Mouse (Mus musculus) splenic B cell, adult 2 months (primary cell): ENCODE results near the gene Men1.
"Not testable (repeated sequence)": the region's sequence is repeated elsewhere in the genome, so short reads cannot be mapped to it uniquely, and the experiment has no call there.

ENCODE experiments used
- DNase-seq: peaks from one replicate; pipeline ENCODE4 v3.0.0-alpha.2; 2011; ENCODE audit warnings: low read depth, low spot score
- H3K27me3 ChIP-seq: 2 replicates; pipeline ENCODE4 v1.6.1; 2012; ENCODE audit warnings: mild to moderate bottlenecking, low read length, moderate library complexity, mixed read lengths; ENCODE audit not compliant: control insufficient read depth, poor library complexity, insufficient read depth, severe bottlenecking
- H3K36me3 ChIP-seq: 2 replicates; pipeline ENCODE4 v1.6.1; 2012; ENCODE audit warnings: mild to moderate bottlenecking, low read length, moderate library complexity, mixed read lengths; ENCODE audit not compliant: control insufficient read depth, poor library complexity, insufficient read depth, severe bottlenecking

Men1 gene

GRCm38 (mm10) chr19:6299450-6300267 is 35.1 kb upstream of the Men1 start:
- DNase-seq, result peak; percentile 42
- Histone ChIP-seq H3K27me3 (no peaks in the 10 kb centered on the region), H3K36me3 (peaks cover 15% of the 10 kb centered on the region)

- Histone ChIP-seq H3K27me3 (no peaks in the 10 kb centered on the region), H3K36me3 (peaks cover 8% of the 10 kb centered on the region)
- DNase-seq, result no peak
Observed at GRCm38 (mm10) chr19:6300402-6300841, 34.4 kb upstream of the Men1 start.

GRCm38 (mm10) chr19:6302114-6302513 is 32.7 kb upstream of the Men1 start:
- peaks cover 6% of the 10 kb centered on the region for H3K36me3 ChIP-seq
- DNase-seq, result no peak
- H3K27me3 ChIP-seq, result no peaks in the 10 kb centered on the region

GRCm38 (mm10) chr19:6302522-6302921 is 32.3 kb upstream of the Men1 start:
- Histone ChIP-seq H3K27me3 (no peaks in the 10 kb centered on the region), H3K36me3 (peaks cover 6% of the 10 kb centered on the region)

GRCm38 (mm10) chr19:6303831-6304230 is 30.9 kb upstream of the Men1 start:
- DNase-seq, result no peak
- no peaks in the 10 kb centered on the region for H3K27me3 ChIP-seq
- peaks cover under 1% of the 10 kb centered on the region for H3K36me3 ChIP-seq

More at GRCm38 (mm10) chr19:6302522-6302921, 32.3 kb upstream of the Men1 start:
- DNase-seq, result no peak

- peak; percentile 94 for DNase-seq
Observed at GRCm38 (mm10) chr19:6304787-6305516, 29.8 kb upstream of the Men1 start.

GRCm38 (mm10) chr19:6305517-6306115 is 29.2 kb upstream of the Men1 start:
- no peaks in the 10 kb centered on the region; the same call in 1 of the 2 replicates for H3K36me3 ChIP-seq
- H3K27me3 ChIP-seq, result no peaks in the 10 kb centered on the region
- DNase-seq, result no peak

More at GRCm38 (mm10) chr19:6304787-6305516, 29.8 kb upstream of the Men1 start:
- Histone ChIP-seq H3K36me3 (no peaks in the 10 kb centered on the region; the same call in 1 of the 2 replicates), H3K27me3 (no peaks in the 10 kb centered on the region)

GRCm38 (mm10) chr19:6306137-6306551 is 28.6 kb upstream of the Men1 start, which contains the start of gene Cdc42bpg:
TSS of gene Cdc42bpg (plus strand) at chr19:6306456.
- Histone ChIP-seq H3K36me3 (no peaks in the 10 kb centered on the region), H3K27me3 (no peaks in the 10 kb centered on the region)
- peak; percentile 88 for DNase-seq

- no peaks in the 10 kb centered on the region for H3K36me3 ChIP-seq
- H3K27me3 ChIP-seq, result no peaks in the 10 kb centered on the region
- peak; percentile 87 for DNase-seq
Observed at GRCm38 (mm10) chr19:6306586-6306985, 28.2 kb upstream of the Men1 start.

GRCm38 (mm10) chr19:6307733-6308531 is 26.8 kb upstream of the Men1 start:
- Histone ChIP-seq H3K27me3 (no peaks in the 10 kb centered on the region), H3K36me3 (no peaks in the 10 kb centered on the region)
- no peak for DNase-seq

- DNase-seq, result no peak
- H3K27me3 ChIP-seq, result no peaks in the 10 kb centered on the region
- H3K36me3 ChIP-seq, result no peaks in the 10 kb centered on the region
Observed at GRCm38 (mm10) chr19:6310181-6310580, 24.6 kb upstream of the Men1 start.

GRCm38 (mm10) chr19:6311783-6312182 is 23.0 kb upstream of the Men1 start:
- H3K36me3 ChIP-seq, H3K27me3 ChIP-seq, DNase-seq: not testable (repeated sequence)

GRCm38 (mm10) chr19:6313796-6314195 is 21.0 kb upstream of the Men1 start:
- Histone ChIP-seq H3K27me3 (no peaks in the 10 kb centered on the region), H3K36me3 (0 out of 2 replicates have a peak, but pooled peaks cover 1% of the 10 kb centered on the region)
- no peak for DNase-seq

GRCm38 (mm10) chr19:6314513-6314912 is 20.3 kb upstream of the Men1 start:
- no peak for DNase-seq
- 0 out of 2 replicates have a peak, but pooled peaks cover 1% of the 10 kb centered on the region for H3K36me3 ChIP-seq

More at GRCm38 (mm10) chr19:6314513-6314912, 20.3 kb upstream of the Men1 start:
- H3K27me3 ChIP-seq, result no peaks in the 10 kb centered on the region
